Mouse (Mus musculus) G1E (cell line): ENCODE data around the gene Gm9903. TPM values are rescaled to one million over a fixed set of nuclear protein-coding genes. Genes with fewer than 3 reads are reported as not detected.

Experiments used
- ATAC-seq: 2 replicates; pipeline ENCODE4 v1.8.0; 2016; ENCODE audit warnings: mild to moderate bottlenecking; ENCODE audit not compliant: insufficient number of reproducible peaks, poor library complexity, low FRiP score, severe bottlenecking; ENCODE audit errors: extremely low read depth
- DNase-seq: peaks from one replicate; pipeline ENCODE4 v3.0.0; 2012; ENCODE audit warnings: low spot score
- H3K27me3 ChIP-seq: 2 replicates; pipeline ENCODE4 v1.6.1; 2012; ENCODE audit warnings: mild to moderate bottlenecking, low read length, inconsistent platforms; ENCODE audit not compliant: insufficient read depth
- H3K36me3 ChIP-seq: replicated peaks from 2 replicates; pipeline ENCODE3; 2012; ENCODE audit warnings: mild to moderate bottlenecking, inconsistent platforms
- H3K4me1 ChIP-seq: 2 replicates; pipeline ENCODE4 v1.6.1; 2012; ENCODE audit warnings: low read depth, low read length, inconsistent platforms, mixed read lengths; ENCODE audit not compliant: insufficient read depth
- H3K4me3 ChIP-seq: 2 replicates; pipeline ENCODE4 v1.5.1; 2012; ENCODE audit warnings: low read depth, mild to moderate bottlenecking, inconsistent platforms, low read length, moderate library complexity, mixed read lengths
- H3K9me3 ChIP-seq: replicated peaks from 2 replicates; pipeline ENCODE4 v1.6.1; 2012; ENCODE audit warnings: inconsistent platforms
- CTCF ChIP-seq: IDR thresholded peaks from 2 replicates; pipeline ENCODE4 v1.5.1; 2012; ENCODE audit warnings: low read depth, low read length, inconsistent platforms, mixed read lengths
- GATA1 ChIP-seq: IDR thresholded peaks from 2 replicates; pipeline ENCODE4 v1.6.1; 2012; ENCODE audit warnings: borderline replicate concordance, low read length, inconsistent platforms, mixed read lengths
- GATA2 ChIP-seq: IDR thresholded peaks from 2 replicates; pipeline ENCODE4 v1.6.1; 2012; ENCODE audit warnings: low read depth, low read length, inconsistent platforms, borderline replicate concordance
- POLR2AphosphoS5 ChIP-seq: IDR thresholded peaks from 2 replicates; pipeline ENCODE4 v1.6.1; 2012; ENCODE audit warnings: low read depth, low read length, inconsistent platforms; ENCODE audit not compliant: insufficient replicate concordance
- TAL1 ChIP-seq: conservative IDR thresholded peaks from 2 replicates; pipeline ENCODE4 v1.6.1; 2012; ENCODE audit warnings: low read depth, low read length, inconsistent platforms, mixed read lengths
- polyA plus RNA-seq: library from polyadenylated mRNA; stranded (reverse); fragments of >175 nt; gene quantifications from 2 replicates; pipeline ENCODE4 v1.2.3, GENCODE M21; 2012
- total RNA-seq, 2 experiments: library from RNA; stranded (forward) in 1 of 2; stranded (reverse) in 1 of 2; fragments of 200-1000 nt in 1 of 2; fragments of >200 nt in 1 of 2; fragmentation: Nextera tagmentation in 1 of 2; gene quantifications; 2 replicates each; pipeline ENCODE4 v1.2.3; 2014 to 2017

Gm9903 gene
- total and polyA plus RNA-seq, 3 experiments = 0.66 to 2.9 TPM; not detected in 1

DNA sequence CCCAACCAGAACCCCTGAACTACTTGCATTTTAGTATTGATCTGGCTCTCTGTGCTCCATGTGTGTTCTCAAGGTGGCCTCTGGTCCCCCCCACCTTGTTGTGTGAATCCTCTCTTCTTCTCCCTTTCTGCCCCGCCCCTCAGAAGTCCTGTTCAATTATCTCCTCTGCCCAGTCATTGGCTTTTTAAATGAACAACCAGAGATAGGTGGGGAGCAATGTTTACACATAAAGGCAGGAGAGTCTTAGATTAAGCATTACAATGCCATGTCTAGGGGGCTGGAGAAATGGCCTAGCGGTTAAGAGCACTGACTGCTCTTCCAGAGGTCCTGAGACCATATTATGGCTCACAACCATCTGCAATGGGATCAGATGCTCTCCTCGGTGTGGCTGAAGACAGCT, 5.6 kb downstream of the Gm9903 start:
- H3K4me3 ChIP-seq = no peak overlapping the region
- ATAC-seq = no peak
- H3K4me1 ChIP-seq = peaks cover 21% of the 10 kb centered on the region
- no peak for DNase-seq
- H3K36me3 ChIP-seq = peaks cover 61% of the 10 kb centered on the region
- H3K27me3 ChIP-seq = no peaks in the 10 kb centered on the region
- TF ChIP-seq CTCF = no peak
- TF ChIP-seq TAL1 = no peak
- TF ChIP-seq POLR2AphosphoS5 = no peak
- no peak for TF ChIP-seq GATA1
- no peak for TF ChIP-seq GATA2
- no peaks in the 10 kb centered on the region for H3K9me3 ChIP-seq

DNA sequence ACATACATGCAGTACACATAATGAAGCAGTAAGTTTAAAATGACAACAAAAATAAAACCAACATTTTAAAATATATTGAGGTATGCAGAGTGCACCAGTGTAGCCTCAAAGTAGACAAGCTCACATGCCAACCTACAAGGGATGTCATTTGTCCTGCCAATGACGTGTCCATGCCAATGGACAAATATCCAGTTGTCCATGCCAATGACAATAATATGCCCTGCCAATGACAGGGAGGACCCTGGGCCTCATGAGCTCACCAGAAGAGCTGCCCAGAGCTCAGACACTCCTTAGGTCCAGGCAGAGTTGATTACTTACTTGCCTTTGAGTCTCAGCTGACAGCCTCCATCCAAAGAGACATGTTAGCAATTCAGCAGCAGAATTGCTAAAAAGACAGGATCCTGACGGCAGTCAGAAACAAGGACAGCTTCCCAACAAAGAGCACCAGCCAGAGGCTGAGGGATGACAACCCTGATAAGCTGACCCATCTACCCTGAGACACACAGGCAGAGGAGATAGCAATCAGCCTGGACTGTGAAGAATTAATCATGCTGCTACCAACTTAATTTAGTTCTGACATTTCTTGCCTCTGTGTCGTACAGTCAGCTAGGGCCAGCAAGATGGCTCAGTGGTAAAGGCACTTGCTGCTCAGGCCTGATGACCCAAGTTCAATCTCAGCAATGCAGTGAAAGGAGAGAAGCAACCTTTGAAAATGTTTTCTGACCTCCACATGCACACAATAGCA, 8.1 kb downstream of the Gm9903 start:
- H3K27me3 ChIP-seq = no peaks in the 10 kb centered on the region
- no peaks in the 10 kb centered on the region for H3K9me3 ChIP-seq
- ATAC-seq = no peak
- DNase-seq = no peak
- TF ChIP-seq POLR2AphosphoS5 (peak; percentile 55; the same call in 1 of the 2 replicates), CTCF (no peak)
- H3K4me1 ChIP-seq = peaks cover 20% of the 10 kb centered on the region
- H3K36me3 ChIP-seq = peaks cover 75% of the 10 kb centered on the region
- no peak overlapping the region for H3K4me3 ChIP-seq

DNA sequence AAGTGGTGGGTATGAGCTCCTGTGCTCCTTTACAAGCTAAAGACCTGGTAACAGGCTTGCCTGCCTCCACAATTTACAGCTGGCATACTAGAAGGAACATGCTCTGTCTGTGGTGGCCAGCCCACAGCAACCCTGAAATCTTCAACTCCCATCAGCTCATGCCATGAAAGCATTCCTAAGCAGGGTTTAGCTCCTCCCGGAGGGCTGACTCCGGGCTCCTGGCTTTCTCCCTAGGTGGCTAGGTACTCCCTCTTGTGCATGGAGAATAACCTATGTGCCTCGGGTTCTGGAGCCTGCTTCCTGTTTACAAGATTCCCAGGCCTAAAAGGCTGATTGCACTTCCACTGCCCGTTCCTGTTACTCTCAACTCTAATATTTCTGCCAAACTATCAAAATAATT, 9.1 kb downstream of the Gm9903 start:
- H3K4me3 ChIP-seq = no peak overlapping the region
- peaks cover 86% of the 10 kb centered on the region for H3K36me3 ChIP-seq
- TF ChIP-seq CTCF (no peak), GATA1 (no peak), GATA2 (no peak), TAL1 (no peak), POLR2AphosphoS5 (no peak)
- H3K9me3 ChIP-seq = no peaks in the 10 kb centered on the region
- ATAC-seq (no peak), DNase-seq (no peak)
- no peaks in the 10 kb centered on the region for H3K27me3 ChIP-seq
- peaks cover 20% of the 10 kb centered on the region for H3K4me1 ChIP-seq

DNA sequence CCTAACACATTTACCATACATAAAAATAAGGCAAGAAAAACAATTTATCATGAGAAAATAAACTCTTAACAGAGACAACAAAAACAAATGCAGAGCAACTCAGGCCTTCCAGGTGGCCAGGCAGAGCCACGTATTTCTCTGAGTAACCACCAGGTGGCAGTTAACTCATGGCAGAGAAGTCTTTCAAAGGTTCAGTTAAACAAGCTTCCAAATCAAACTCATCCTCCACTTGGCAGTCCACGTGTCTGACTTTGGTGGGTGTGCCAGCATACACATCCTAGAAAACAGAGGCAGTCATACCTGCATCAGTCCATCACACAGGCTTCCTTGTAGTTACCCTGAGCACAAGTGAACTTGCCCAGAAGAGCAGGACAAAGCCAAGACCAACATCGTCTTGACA, 10.9 kb downstream of the Gm9903 start:
- no peaks in the 10 kb centered on the region for H3K9me3 ChIP-seq
- DNase-seq (no peak), ATAC-seq (no peak; the same call in 1 of the 2 replicates)
- H3K4me1 ChIP-seq = peaks cover 22% of the 10 kb centered on the region; the same call in 1 of the 2 replicates
- peaks cover 91% of the 10 kb centered on the region for H3K36me3 ChIP-seq
- no peak overlapping the region for H3K4me3 ChIP-seq
- TF ChIP-seq GATA1 (no peak), CTCF (peak; percentile 68; the same call in 1 of the 2 replicates)
- no peaks in the 10 kb centered on the region for H3K27me3 ChIP-seq

DNA sequence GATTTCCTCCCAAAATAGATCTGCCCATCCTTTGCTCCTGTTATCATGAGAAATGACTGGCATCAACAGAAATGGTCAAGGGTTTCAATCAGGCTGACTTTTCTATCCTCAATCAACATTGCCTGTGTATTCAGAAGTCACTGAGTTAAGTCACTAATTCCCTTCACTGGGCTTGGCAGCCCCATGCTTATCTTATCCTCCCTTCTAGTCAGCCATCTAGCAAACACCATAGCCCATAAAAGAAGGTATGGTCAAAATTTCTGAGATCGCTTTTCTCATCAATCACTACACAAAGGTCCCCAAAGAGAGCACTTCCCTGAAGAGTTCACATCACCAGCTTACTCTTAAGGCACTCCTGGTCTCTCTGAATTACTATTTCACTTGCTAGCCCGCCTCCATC, 21.3 kb downstream of the Gm9903 start:
- Histone ChIP-seq H3K9me3 (no peaks in the 10 kb centered on the region), H3K4me1 (peaks cover 70% of the 10 kb centered on the region), H3K4me3 (peak overlapping the region; percentile 90), H3K36me3 (peaks cover 77% of the 10 kb centered on the region), H3K27me3 (no peaks in the 10 kb centered on the region)
- ATAC-seq (no peak), DNase-seq (no peak)
- TF ChIP-seq TAL1 (no peak), POLR2AphosphoS5 (no peak), GATA2 (no peak), CTCF (no peak), GATA1 (no peak)

DNA sequence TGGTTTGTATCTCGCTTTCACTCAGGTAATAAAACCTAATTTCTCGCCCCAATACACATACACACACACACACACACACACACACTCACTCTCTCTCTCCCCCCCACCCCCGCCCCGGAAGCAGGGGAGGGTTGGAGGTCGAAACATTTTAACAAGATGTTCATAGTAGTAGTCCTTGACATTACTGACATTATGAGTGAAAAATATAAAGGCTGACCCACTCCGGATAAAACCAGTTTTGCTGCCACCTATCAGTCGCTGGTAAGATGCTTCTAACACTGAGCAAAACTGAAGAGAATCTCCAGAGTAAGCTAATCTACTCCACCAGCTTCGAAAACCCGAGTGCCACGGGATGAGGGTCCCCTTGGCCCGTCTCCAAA, 21.8 kb downstream of the Gm9903 start:
- H3K4me3 ChIP-seq = peak overlapping the region; percentile 90
- peaks cover 70% of the 10 kb centered on the region for H3K4me1 ChIP-seq
- H3K9me3 ChIP-seq = no peaks in the 10 kb centered on the region
- TF ChIP-seq GATA2 = no peak
- no peak for TF ChIP-seq TAL1
- TF ChIP-seq CTCF = no peak
- no peak for TF ChIP-seq POLR2AphosphoS5
- TF ChIP-seq GATA1 = no peak
- peaks cover 76% of the 10 kb centered on the region for H3K36me3 ChIP-seq
- H3K27me3 ChIP-seq = no peaks in the 10 kb centered on the region
- ATAC-seq (no peak), DNase-seq (no peak)
